Mouse (Mus musculus) forebrain, embryonic 16.5 days (tissue): Measurements from ENCODE around the gene Vdr. TPM values are rescaled to one million over a fixed set of nuclear protein-coding genes. Genes with fewer than 3 reads are reported as not detected.

ENCODE experiments used
- ATAC-seq: fragments of 200-750 bp; cut with Nextera tagmentation; 2 replicates; pipeline ENCODE4 v1.8.0; 2017; ENCODE audit warnings: mild to moderate bottlenecking, moderate library complexity
- H3K27ac ChIP-seq: fragments of 300-500 bp; sonication (generic); 2 replicates; pipeline ENCODE4 v1.5.1; 2014; ENCODE audit warnings: low read length, control low read depth
- H3K27me3 ChIP-seq: fragments of 300-500 bp; sonication (generic); replicated peaks from 2 replicates; pipeline ENCODE4 v1.6.1; 2014; ENCODE audit warnings: low read length; ENCODE audit not compliant: control insufficient read depth, insufficient read depth
- H3K36me3 ChIP-seq: fragments of 300-500 bp; sonication (generic); 2 replicates; pipeline ENCODE4 v1.6.1; 2014; ENCODE audit not compliant: control insufficient read depth, insufficient read depth
- H3K4me1 ChIP-seq: fragments of 300-500 bp; sonication (generic); replicated peaks from 2 replicates; pipeline ENCODE4 v1.6.1; 2014; ENCODE audit warnings: low read length; ENCODE audit not compliant: control insufficient read depth, insufficient read depth
- H3K4me2 ChIP-seq: fragments of 300-500 bp; sonication (generic); 2 replicates; pipeline ENCODE4 v1.6.1; 2014; ENCODE audit warnings: mild to moderate bottlenecking, low read length, control low read depth
- H3K4me3 ChIP-seq: fragments of 300-500 bp; sonication (generic); replicated peaks from 2 replicates; pipeline ENCODE4 v1.5.1; 2014; ENCODE audit warnings: mild to moderate bottlenecking, low read length, control low read depth
- H3K9ac ChIP-seq: fragments of 300-500 bp; sonication (generic); replicated peaks from 2 replicates; pipeline ENCODE4 v1.6.1; 2014; ENCODE audit warnings: low read depth, low read length, control low read depth
- H3K9me3 ChIP-seq: fragments of 300-500 bp; sonication (generic); 2 replicates; pipeline ENCODE4 v1.6.1; 2016; ENCODE audit warnings: low read length; ENCODE audit not compliant: control insufficient read depth
- WGBS: fragments of 180-500 bp; shearing (Covaris S2); extraction: QIAGEN DNeasy Blood & Tissue Kit; methylation state at CpG from one replicate; pipeline ENCODE4 v1.1.7; 2014; 5-methylcytosine and 5-hydroxymethylcytosine counted together
- polyA plus RNA-seq: library from polyadenylated mRNA; unstranded; fragments of >200 nt; fragmentation: Nextera tagmentation; extraction: Ambion mirVana; gene quantifications from 2 replicates; pipeline ENCODE4 v1.2.1, GENCODE M21; 2015

The Vdr gene
- polyA plus RNA-seq, 1 experiment from 2014 or later = not detected

DNA sequence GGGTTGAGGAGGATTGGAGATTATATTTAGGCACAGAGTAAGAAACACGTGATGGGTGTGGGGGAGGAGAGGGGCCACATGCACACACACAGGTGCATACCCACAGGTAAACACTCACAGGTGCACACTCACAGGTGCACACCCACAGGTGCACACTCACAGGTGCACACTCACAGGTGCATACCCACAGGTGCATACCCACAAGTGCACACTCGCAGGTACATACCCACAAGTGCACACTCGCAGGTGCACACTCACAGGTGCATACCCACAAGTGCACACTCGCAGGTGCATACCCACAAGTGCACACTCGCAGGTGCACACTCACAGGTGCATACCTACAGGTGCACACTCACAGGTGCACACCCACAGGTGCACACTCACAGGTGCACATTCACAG lies 100.0 kb downstream of the Vdr start:
- H3K4me1 ChIP-seq = peaks cover 24% of the 10 kb centered on the region
- no peak overlapping the region for H3K27ac ChIP-seq
- no peak overlapping the region for H3K9ac ChIP-seq
- no peak overlapping the region for H3K4me3 ChIP-seq
- H3K36me3 ChIP-seq = no peaks in the 10 kb centered on the region; the same call in 1 of the 2 replicates
- WGBS = 94% methylated on average over 5 of the region's 5 CpGs
- no peak overlapping the region for H3K4me2 ChIP-seq
- no peak for ATAC-seq
- no peaks in the 10 kb centered on the region for H3K9me3 ChIP-seq
- no peaks in the 10 kb centered on the region for H3K27me3 ChIP-seq

DNA sequence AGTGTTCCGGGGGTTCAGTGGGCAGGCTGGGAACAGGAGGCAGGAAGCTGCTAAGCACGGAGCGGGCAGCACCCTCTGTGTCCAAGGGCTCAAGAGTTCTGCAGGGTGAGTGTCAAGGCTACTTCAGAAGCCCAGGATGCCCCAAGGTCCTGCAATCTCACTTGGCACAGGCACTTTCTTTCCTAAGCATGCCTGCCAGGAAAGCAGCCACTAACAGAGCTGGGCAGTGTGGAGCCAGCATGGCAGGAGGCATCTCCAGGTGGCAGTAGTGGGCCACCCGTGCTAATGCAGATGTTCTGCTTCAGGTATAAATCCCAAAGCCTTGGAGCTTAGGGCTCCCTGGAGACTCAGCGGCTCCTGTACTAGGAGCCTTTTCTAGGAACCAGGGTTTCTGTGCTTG lies 100.5 kb downstream of the Vdr start:
- Histone ChIP-seq H3K4me1 (peaks cover 24% of the 10 kb centered on the region), H3K4me3 (no peak overlapping the region), H3K4me2 (no peak overlapping the region), H3K27me3 (no peaks in the 10 kb centered on the region), H3K9ac (no peak overlapping the region), H3K9me3 (no peaks in the 10 kb centered on the region), H3K36me3 (no peaks in the 10 kb centered on the region; the same call in 1 of the 2 replicates), H3K27ac (no peak overlapping the region)
- WGBS = 88% methylated on average over 5 of the region's 5 CpGs
- no peak for ATAC-seq

GRCm38 (mm10) chr15:97809206-97809605 lies 101.2 kb downstream of the Vdr start:
- H3K27me3 ChIP-seq = no peaks in the 10 kb centered on the region
- no peak overlapping the region for H3K9ac ChIP-seq
- no peak overlapping the region for H3K4me3 ChIP-seq
- H3K4me2 ChIP-seq = no peak overlapping the region
- H3K27ac ChIP-seq = no peak overlapping the region
- no peak for ATAC-seq
- 92% methylated on average over 14 of the region's 14 CpGs for WGBS
- peaks cover 24% of the 10 kb centered on the region for H3K4me1 ChIP-seq
- no peaks in the 10 kb centered on the region for H3K9me3 ChIP-seq
- no peaks in the 10 kb centered on the region; the same call in 1 of the 2 replicates for H3K36me3 ChIP-seq

DNA sequence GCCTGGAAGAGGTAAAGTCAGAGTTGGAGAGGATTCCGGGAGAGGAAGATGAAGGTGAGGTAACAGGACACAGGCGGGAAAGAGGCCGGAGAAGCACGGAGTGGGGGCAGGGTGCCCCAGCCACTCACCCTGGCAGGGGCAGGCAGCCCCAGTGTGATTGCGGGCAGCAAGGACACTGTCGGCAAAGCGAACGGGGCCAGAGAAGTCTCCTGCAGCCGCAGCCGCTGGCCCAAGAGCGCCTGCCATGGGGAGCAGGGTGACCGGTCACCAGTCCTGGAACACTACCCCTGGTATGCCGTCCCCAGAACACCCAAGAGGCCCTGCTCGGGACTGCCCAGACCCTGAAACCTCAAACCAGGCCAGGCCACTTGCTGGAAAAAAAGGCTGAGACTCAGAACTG lies 101.9 kb downstream of the Vdr start:
- ATAC-seq = no peak
- WGBS = 88% methylated on average over 14 of the region's 14 CpGs

GRCm38 (mm10) chr15:97807867-97808266 lies 102.6 kb downstream of the Vdr start:
- WGBS = 75% methylated on average over 12 of the region's 12 CpGs
- no peak for ATAC-seq

More for the DNA sequence above, 101.9 kb downstream of the Vdr start:
- no peaks in the 10 kb centered on the region for H3K27me3 ChIP-seq
- no peak overlapping the region for H3K4me3 ChIP-seq
- H3K4me2 ChIP-seq = no peak overlapping the region
- no peaks in the 10 kb centered on the region; the same call in 1 of the 2 replicates for H3K36me3 ChIP-seq
- H3K4me1 ChIP-seq = peaks cover 18% of the 10 kb centered on the region
- H3K27ac ChIP-seq = no peak overlapping the region
- H3K9ac ChIP-seq = no peak overlapping the region
- no peaks in the 10 kb centered on the region for H3K9me3 ChIP-seq

More at GRCm38 (mm10) chr15:97807867-97808266, 102.6 kb downstream of the Vdr start:
- Histone ChIP-seq H3K4me3 (no peak overlapping the region), H3K27me3 (no peaks in the 10 kb centered on the region), H3K27ac (no peak overlapping the region), H3K9ac (no peak overlapping the region), H3K9me3 (no peaks in the 10 kb centered on the region), H3K4me1 (peaks cover 12% of the 10 kb centered on the region), H3K36me3 (no peaks in the 10 kb centered on the region; the same call in 1 of the 2 replicates), H3K4me2 (no peak overlapping the region)

Other genes starting within 250 kb of the Vdr start
- 31.7 and 35.5 TPM in 2 replicates for gene Rpap3, start 204.8 kb downstream of the Vdr start, polyA plus RNA-seq
- gene Endou, start 179.3 kb downstream of the Vdr start, polyA plus RNA-seq = 0.18 and 0.42 TPM in 2 replicates
- 8.9 and 13.3 TPM in 2 replicates for gene Rapgef3, start 142.7 kb downstream of the Vdr start, polyA plus RNA-seq
- gene Slc48a1, start 132.1 kb downstream of the Vdr start, polyA plus RNA-seq = 72.9 and 78.2 TPM in 2 replicates
- gene Hdac7, start 66.1 kb downstream of the Vdr start, polyA plus RNA-seq = 21.7 and 31.1 TPM in 2 replicates
- 64.8 and 66.9 TPM in 2 replicates for gene Tmem106c, start 53.6 kb upstream of the Vdr start, polyA plus RNA-seq
- gene Col2a1, start 94.1 kb upstream of the Vdr start, polyA plus RNA-seq = 16.6 and 35.1 TPM in 2 replicates
- 93.3 and 97.0 TPM in 2 replicates for gene Pfkm, start 182.0 kb upstream of the Vdr start, polyA plus RNA-seq
- gene Senp1, start 183.1 kb upstream of the Vdr start, polyA plus RNA-seq = 26.9 and 30.9 TPM in 2 replicates